Mouse (Mus musculus): ENCODE data around the gene Dph3. TPM values are rescaled to one million over a fixed set of nuclear protein-coding genes. Genes with fewer than 3 reads are reported as not detected.

Dph3 gene
- polyA plus RNA-seq, 1 experiment from 2014 or later: 74.7 TPM

- no peak overlapping the region for H3K27ac ChIP-seq (ENCODE audit: low read length)
- H3K4me1 ChIP-seq (ENCODE audit: control insufficient read depth, insufficient read depth, low read length): no peaks in the 10 kb centered on the region
- H3K27me3 ChIP-seq (ENCODE audit: control insufficient read depth, insufficient read depth, low read depth, low read length): no peaks in the 10 kb centered on the region
- H3K36me3 ChIP-seq (ENCODE audit: control insufficient read depth, insufficient read depth, low read length): no peaks in the 10 kb centered on the region
- 77% methylated on average over 7 of the region's 7 CpGs for WGBS
- ATAC-seq: no peak
- no peaks in the 10 kb centered on the region for H3K9me3 ChIP-seq (replicated peaks; ENCODE audit: control insufficient read depth, low read length, poor library complexity, severe bottlenecking)
- H3K4me3 ChIP-seq (ENCODE audit: low read depth, low read length): no peak overlapping the region
- no peak overlapping the region for H3K9ac ChIP-seq (ENCODE audit: low read depth, low read length)
- H3K4me2 ChIP-seq (ENCODE audit: low read length): no peak overlapping the region
Measured at GRCm38 (mm10) chr14:32073901-32074300, 11.6 kb downstream of the Dph3 start.

GRCm38 (mm10) chr14:32073211-32073685 is 12.3 kb downstream of the Dph3 start:
- WGBS: 61% methylated on average over 8 of the region's 8 CpGs
- H3K36me3 ChIP-seq (ENCODE audit: control insufficient read depth, insufficient read depth, low read length): no peaks in the 10 kb centered on the region
- H3K4me2 ChIP-seq (ENCODE audit: low read length): no peak overlapping the region
- no peak for ATAC-seq
- H3K9ac ChIP-seq (ENCODE audit: low read depth, low read length): no peak overlapping the region
- H3K4me1 ChIP-seq (ENCODE audit: control insufficient read depth, insufficient read depth, low read length): no peaks in the 10 kb centered on the region
- H3K27ac ChIP-seq (ENCODE audit: low read length): no peak overlapping the region
- H3K4me3 ChIP-seq (ENCODE audit: low read depth, low read length): no peak overlapping the region
- H3K9me3 ChIP-seq (replicated peaks; ENCODE audit: control insufficient read depth, low read length, poor library complexity, severe bottlenecking): no peaks in the 10 kb centered on the region
- no peaks in the 10 kb centered on the region for H3K27me3 ChIP-seq (ENCODE audit: control insufficient read depth, insufficient read depth, low read depth, low read length)

DNA sequence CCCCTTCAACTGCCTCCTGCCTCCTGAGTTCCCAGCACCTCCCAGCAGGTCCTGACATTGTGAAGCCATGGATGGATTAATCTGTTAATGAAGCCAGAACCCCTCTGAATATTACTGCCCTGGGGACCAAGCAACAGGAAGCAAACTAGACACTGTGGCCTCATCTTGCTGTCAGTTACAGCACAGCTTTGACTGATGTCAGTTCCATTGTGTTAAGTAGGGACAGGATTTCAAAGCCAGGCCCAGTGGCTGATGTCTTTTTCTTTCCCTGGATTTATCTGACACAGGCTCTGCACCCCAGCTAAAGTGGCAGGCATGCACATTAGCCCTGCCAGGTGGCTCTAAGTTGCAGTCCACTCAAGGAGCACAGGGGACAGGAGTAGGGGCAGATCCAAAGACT is 12.7 kb downstream of the Dph3 start:
- no peak overlapping the region for H3K4me3 ChIP-seq (ENCODE audit: low read depth, low read length)

DNA sequence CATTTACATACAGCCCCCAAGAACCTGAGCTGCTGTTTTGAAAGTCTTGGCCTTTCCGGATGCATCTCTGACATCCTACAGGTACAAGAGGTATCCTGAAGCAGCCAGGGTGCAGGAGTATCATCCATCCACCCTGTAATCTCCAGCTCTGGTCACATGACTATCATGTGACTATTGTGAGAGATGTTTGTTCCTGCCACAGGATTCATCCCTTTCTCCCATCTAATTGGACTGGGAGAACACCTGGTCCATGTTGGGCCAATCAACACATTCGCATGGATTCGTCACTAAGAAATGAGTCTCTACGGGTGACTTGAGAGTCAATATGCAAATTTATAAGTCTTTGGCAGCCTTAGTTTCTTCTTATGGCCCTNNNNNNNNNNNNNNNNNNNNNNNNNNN is 24.1 kb downstream of the Dph3 start:
- no peaks in the 10 kb centered on the region for H3K27me3 ChIP-seq (ENCODE audit: control insufficient read depth, insufficient read depth, low read depth, low read length)
- no peaks in the 10 kb centered on the region for H3K36me3 ChIP-seq (ENCODE audit: control insufficient read depth, insufficient read depth, low read length)
- no peak overlapping the region for H3K4me2 ChIP-seq (ENCODE audit: low read length)
- H3K4me1 ChIP-seq (ENCODE audit: control insufficient read depth, insufficient read depth, low read length): no peaks in the 10 kb centered on the region
- no peak overlapping the region for H3K9ac ChIP-seq (ENCODE audit: low read depth, low read length)
- 83% methylated on average over 4 of the region's 4 CpGs for WGBS
- no peaks in the 10 kb centered on the region for H3K9me3 ChIP-seq (replicated peaks; ENCODE audit: control insufficient read depth, low read length, poor library complexity, severe bottlenecking)
- no peak for ATAC-seq
- H3K27ac ChIP-seq (ENCODE audit: low read length): no peak overlapping the region
- H3K4me3 ChIP-seq (ENCODE audit: low read depth, low read length): no peak overlapping the region

More for the DNA sequence above, 12.7 kb downstream of the Dph3 start:
- no peak overlapping the region for H3K4me2 ChIP-seq (ENCODE audit: low read length)
- H3K4me1 ChIP-seq (ENCODE audit: control insufficient read depth, insufficient read depth, low read length): no peaks in the 10 kb centered on the region
- no peak overlapping the region for H3K9ac ChIP-seq (ENCODE audit: low read depth, low read length)
- no peaks in the 10 kb centered on the region for H3K27me3 ChIP-seq (ENCODE audit: control insufficient read depth, insufficient read depth, low read depth, low read length)
- no peaks in the 10 kb centered on the region for H3K36me3 ChIP-seq (ENCODE audit: control insufficient read depth, insufficient read depth, low read length)
- ATAC-seq: no peak
- no peaks in the 10 kb centered on the region for H3K9me3 ChIP-seq (replicated peaks; ENCODE audit: control insufficient read depth, low read length, poor library complexity, severe bottlenecking)
- no peak overlapping the region for H3K27ac ChIP-seq (ENCODE audit: low read length)

- H3K4me2 ChIP-seq (ENCODE audit: low read length): no peak overlapping the region
- ATAC-seq: no peak
Measured at GRCm38 (mm10) chr14:32057664-32058063, 27.9 kb downstream of the Dph3 start.

GRCm38 (mm10) chr14:32056675-32057074 is 28.9 kb downstream of the Dph3 start:
- H3K4me3 ChIP-seq (ENCODE audit: low read depth, low read length): no peak overlapping the region
- no peak overlapping the region for H3K4me2 ChIP-seq (ENCODE audit: low read length)
- no peak overlapping the region for H3K27ac ChIP-seq (ENCODE audit: low read length)
- no peaks in the 10 kb centered on the region for H3K27me3 ChIP-seq (ENCODE audit: control insufficient read depth, insufficient read depth, low read depth, low read length)
- no peaks in the 10 kb centered on the region for H3K9me3 ChIP-seq (replicated peaks; ENCODE audit: control insufficient read depth, low read length, poor library complexity, severe bottlenecking)
- no peaks in the 10 kb centered on the region for H3K36me3 ChIP-seq (ENCODE audit: control insufficient read depth, insufficient read depth, low read length)
- no peaks in the 10 kb centered on the region for H3K4me1 ChIP-seq (ENCODE audit: control insufficient read depth, insufficient read depth, low read length)
- H3K9ac ChIP-seq (ENCODE audit: low read depth, low read length): no peak overlapping the region
- WGBS: 96% methylated on average over 2 of the region's 2 CpGs
- ATAC-seq: no peak

More at GRCm38 (mm10) chr14:32057664-32058063, 27.9 kb downstream of the Dph3 start:
- no peaks in the 10 kb centered on the region for H3K36me3 ChIP-seq (ENCODE audit: control insufficient read depth, insufficient read depth, low read length)
- no peak overlapping the region for H3K9ac ChIP-seq (ENCODE audit: low read depth, low read length)
- no peaks in the 10 kb centered on the region for H3K9me3 ChIP-seq (replicated peaks; ENCODE audit: control insufficient read depth, low read length, poor library complexity, severe bottlenecking)
- WGBS: 83% methylated on average over 4 of the region's 4 CpGs
- no peak overlapping the region for H3K27ac ChIP-seq (ENCODE audit: low read length)
- H3K27me3 ChIP-seq (ENCODE audit: control insufficient read depth, insufficient read depth, low read depth, low read length): no peaks in the 10 kb centered on the region
- H3K4me1 ChIP-seq (ENCODE audit: control insufficient read depth, insufficient read depth, low read length): no peaks in the 10 kb centered on the region
- H3K4me3 ChIP-seq (ENCODE audit: low read depth, low read length): no peak overlapping the region

- WGBS: 87% methylated on average over 8 of the region's 8 CpGs
- Histone ChIP-seq H3K27ac (ENCODE audit: low read length) (no peak overlapping the region), H3K27me3 (ENCODE audit: control insufficient read depth, insufficient read depth, low read depth, low read length) (no peaks in the 10 kb centered on the region), H3K4me3 (ENCODE audit: low read depth, low read length) (no peak overlapping the region), H3K9me3 (replicated peaks; ENCODE audit: control insufficient read depth, low read length, poor library complexity, severe bottlenecking) (no peaks in the 10 kb centered on the region), H3K4me2 (ENCODE audit: low read length) (no peak overlapping the region), H3K9ac (ENCODE audit: low read depth, low read length) (no peak overlapping the region), H3K36me3 (ENCODE audit: control insufficient read depth, insufficient read depth, low read length) (no peaks in the 10 kb centered on the region), H3K4me1 (ENCODE audit: control insufficient read depth, insufficient read depth, low read length) (no peaks in the 10 kb centered on the region)
- ATAC-seq: no peak
Measured at GRCm38 (mm10) chr14:32055781-32056180, 29.7 kb downstream of the Dph3 start.

DNA sequence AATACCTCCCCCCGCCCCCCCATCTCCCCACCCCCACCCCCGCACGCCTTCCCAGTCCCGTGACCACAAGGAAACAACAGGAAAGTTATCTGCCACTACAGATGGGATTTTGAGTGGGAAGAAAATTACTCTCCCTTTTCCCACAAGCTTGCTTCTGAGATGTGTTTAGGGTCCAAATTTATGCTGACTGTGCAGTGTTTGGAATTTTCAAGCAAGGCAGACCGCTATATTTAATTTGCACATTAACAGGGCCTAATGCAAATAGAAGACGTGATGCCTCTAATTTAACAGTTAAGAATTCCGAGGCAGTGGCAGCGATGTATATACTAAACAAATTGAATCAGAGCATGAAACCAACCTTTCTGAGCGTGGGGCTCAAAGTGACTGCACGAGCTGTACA is 30.7 kb downstream of the Dph3 start:
- no peak overlapping the region for H3K27ac ChIP-seq (ENCODE audit: low read length)
- no peaks in the 10 kb centered on the region for H3K27me3 ChIP-seq (ENCODE audit: control insufficient read depth, insufficient read depth, low read depth, low read length)
- no peaks in the 10 kb centered on the region for H3K4me1 ChIP-seq (ENCODE audit: control insufficient read depth, insufficient read depth, low read length)
- WGBS: 71% methylated on average over 10 of the region's 10 CpGs
- H3K36me3 ChIP-seq (ENCODE audit: control insufficient read depth, insufficient read depth, low read length): no peaks in the 10 kb centered on the region
- no peak overlapping the region for H3K4me2 ChIP-seq (ENCODE audit: low read length)
- no peak for ATAC-seq
- no peak overlapping the region for H3K4me3 ChIP-seq (ENCODE audit: low read depth, low read length)
- no peaks in the 10 kb centered on the region for H3K9me3 ChIP-seq (replicated peaks; ENCODE audit: control insufficient read depth, low read length, poor library complexity, severe bottlenecking)
- no peak overlapping the region for H3K9ac ChIP-seq (ENCODE audit: low read depth, low read length)

DNA sequence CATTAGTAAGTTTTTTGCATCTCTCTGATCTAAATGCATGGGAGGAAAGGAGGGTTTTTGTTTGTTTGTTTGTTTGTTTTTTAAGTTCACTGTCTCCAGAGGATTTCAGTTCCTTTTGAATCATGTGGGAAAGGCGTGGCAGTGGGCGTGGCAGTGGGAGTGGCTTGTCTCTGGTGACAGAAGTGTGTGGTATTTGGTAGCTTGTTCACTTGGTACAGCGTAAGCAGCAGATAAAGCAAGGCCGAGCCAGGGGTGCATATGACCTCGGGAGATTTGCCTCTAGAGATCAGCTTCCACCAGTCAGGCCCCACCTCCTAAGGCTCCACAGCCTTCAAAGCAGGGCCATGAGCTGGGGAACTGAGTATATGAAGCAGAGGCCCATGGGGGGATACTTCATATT is 31.6 kb downstream of the Dph3 start:
- Histone ChIP-seq H3K9ac (ENCODE audit: low read depth, low read length) (no peak overlapping the region), H3K9me3 (replicated peaks; ENCODE audit: control insufficient read depth, low read length, poor library complexity, severe bottlenecking) (no peaks in the 10 kb centered on the region), H3K4me2 (ENCODE audit: low read length) (no peak overlapping the region), H3K36me3 (ENCODE audit: control insufficient read depth, insufficient read depth, low read length) (no peaks in the 10 kb centered on the region), H3K4me1 (ENCODE audit: control insufficient read depth, insufficient read depth, low read length) (no peaks in the 10 kb centered on the region), H3K27me3 (ENCODE audit: control insufficient read depth, insufficient read depth, low read depth, low read length) (no peaks in the 10 kb centered on the region), H3K27ac (ENCODE audit: low read length) (no peak overlapping the region), H3K4me3 (ENCODE audit: low read depth, low read length) (no peak overlapping the region)
- 87% methylated on average over 5 of the region's 5 CpGs for WGBS
- no peak for ATAC-seq

DNA sequence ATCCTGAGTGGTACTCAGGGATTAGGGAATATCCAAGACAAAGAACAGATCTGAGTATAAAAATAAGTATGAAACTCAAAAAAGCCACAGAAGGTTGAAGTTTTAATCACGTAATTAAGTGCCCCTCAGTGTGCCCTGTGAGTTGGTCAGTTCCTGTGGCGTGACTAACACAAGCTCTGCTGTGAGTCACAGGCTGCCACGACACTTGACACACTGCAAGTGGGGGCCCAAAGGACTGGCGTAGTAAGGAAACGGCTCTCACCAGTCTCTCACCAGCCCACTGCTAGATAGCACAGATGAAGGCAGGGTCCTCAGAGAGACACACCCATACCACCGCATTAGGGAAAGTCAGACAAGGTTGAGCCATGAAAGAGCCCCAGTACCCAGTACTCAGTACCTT is 35.4 kb downstream of the Dph3 start:
- no peak for ATAC-seq
- H3K9me3 ChIP-seq (replicated peaks; ENCODE audit: control insufficient read depth, low read length, poor library complexity, severe bottlenecking): no peaks in the 10 kb centered on the region
- H3K9ac ChIP-seq (ENCODE audit: low read depth, low read length): no peak overlapping the region
- no peak overlapping the region for H3K4me2 ChIP-seq (ENCODE audit: low read length)
- WGBS: 82% methylated on average over 6 of the region's 6 CpGs
- no peaks in the 10 kb centered on the region for H3K4me1 ChIP-seq (ENCODE audit: control insufficient read depth, insufficient read depth, low read length)
- H3K27ac ChIP-seq (ENCODE audit: low read length): no peak overlapping the region
- H3K36me3 ChIP-seq (ENCODE audit: control insufficient read depth, insufficient read depth, low read length): no peaks in the 10 kb centered on the region
- H3K27me3 ChIP-seq (ENCODE audit: control insufficient read depth, insufficient read depth, low read depth, low read length): no peaks in the 10 kb centered on the region
- H3K4me3 ChIP-seq (ENCODE audit: low read depth, low read length): no peak overlapping the region

All from midbrain, embryonic 16.5 days (tissue).